Mouse (Mus musculus) CH12.LX (cell line): ENCODE measurements around the gene Ddx28. TPM values are rescaled to one million over a fixed set of nuclear protein-coding genes. Genes with fewer than 3 reads are reported as not detected.
A peak's percentile ranks its signal among the peaks of the same experiment; 100 is the strongest.

Experiments used
- DNase-seq: peaks from one replicate; pipeline ENCODE4 v3.0.0-alpha.2; 2013; ENCODE audit errors: extremely low read depth
- H3K27ac ChIP-seq: 2 replicates; pipeline ENCODE4 v1.5.1; 2012; ENCODE audit warnings: low read depth, mild to moderate bottlenecking, control low read depth, moderate library complexity; ENCODE audit not compliant: insufficient read depth
- H3K27me3 ChIP-seq: replicated peaks from 2 replicates; pipeline ENCODE3; 2012; ENCODE audit warnings: inconsistent platforms
- H3K36me3 ChIP-seq, 2 experiments: replicated peaks in 1 of 2; 2 replicates each; pipeline versions ENCODE3 to v1.6.1; 2012; ENCODE audit warnings: inconsistent platforms in 1 of 2, low read length in 1 of 2, mild to moderate bottlenecking in 1 of 2, mixed read lengths in 1 of 2, moderate library complexity in 1 of 2; ENCODE audit not compliant: control insufficient read depth in 1 of 2, insufficient read depth in 1 of 2
- H3K4me1 ChIP-seq, 2 experiments: 2 replicates each; pipeline ENCODE4 v1.6.1; 2012; ENCODE audit warnings: inconsistent platforms in 1 of 2, moderate library complexity in 1 of 2; ENCODE audit not compliant: insufficient read depth in 2 of 2, control insufficient read depth in 1 of 2
- H3K4me2 ChIP-seq: 2 replicates; pipeline ENCODE4 v1.6.1; 2012; ENCODE audit warnings: low read depth, mild to moderate bottlenecking, control low read depth; ENCODE audit not compliant: poor library complexity, insufficient read depth, severe bottlenecking
- H3K4me3 ChIP-seq, 3 experiments: fragments of 150-350 bp in 1 of 3; sonication (generic) in 1 of 3; replicated peaks in 1 of 3; 2 replicates each; pipeline versions ENCODE3 to v1.5.1; 2011 to 2012; ENCODE audit warnings: low read depth in 2 of 3, low read length in 2 of 3, mild to moderate bottlenecking in 2 of 3, moderate library complexity in 2 of 3, control low read depth in 1 of 3, improper control_type of control experiment in 1 of 3, inconsistent platforms in 1 of 3, mixed read lengths in 1 of 3; ENCODE audit not compliant: poor library complexity in 1 of 3
- H3K79me2 ChIP-seq: replicated peaks from 2 replicates; pipeline ENCODE4 v1.6.1; 2012; ENCODE audit warnings: mild to moderate bottlenecking, moderate library complexity; ENCODE audit not compliant: control insufficient read depth, poor library complexity, insufficient read depth, severe bottlenecking; ENCODE audit errors: extremely low read depth
- H3K9ac ChIP-seq: 2 replicates; pipeline ENCODE4 v1.6.1; 2012; ENCODE audit warnings: low read depth, mild to moderate bottlenecking, control low read depth, moderate library complexity; ENCODE audit not compliant: insufficient read depth
- H3K9me3 ChIP-seq: replicated peaks from 2 replicates; pipeline ENCODE3; 2012; ENCODE audit warnings: low read length, inconsistent platforms, mixed read lengths
- BHLHE40 ChIP-seq: IDR thresholded peaks from 2 replicates; pipeline ENCODE4 v1.6.1; 2011; ENCODE audit warnings: mild to moderate bottlenecking, low read depth, low read length, improper control_type of control experiment
- CHD1 ChIP-seq: IDR thresholded peaks from 2 replicates; pipeline ENCODE4 v1.6.1; 2012; ENCODE audit warnings: low read depth, low read length, improper control_type of control experiment, inconsistent platforms
- CHD2 ChIP-seq: IDR thresholded peaks from 2 replicates; pipeline ENCODE4 v1.6.1; 2011; ENCODE audit warnings: low read length, improper control_type of control experiment
- E2F4 ChIP-seq: IDR thresholded peaks from 2 replicates; pipeline ENCODE4 v1.6.1; 2011; ENCODE audit warnings: low read depth, low read length, improper control_type of control experiment; ENCODE audit not compliant: insufficient replicate concordance
- ELF1 ChIP-seq: IDR thresholded peaks from 2 replicates; pipeline ENCODE4 v1.6.1; 2014; ENCODE audit warnings: low read depth, mild to moderate bottlenecking, inconsistent platforms, low read length, improper control_type of control experiment
- GABPA ChIP-seq: IDR thresholded peaks from 2 replicates; pipeline ENCODE4 v1.6.1; 2012; ENCODE audit warnings: low read depth, low read length, improper control_type of control experiment, inconsistent platforms; ENCODE audit not compliant: insufficient replicate concordance
- HCFC1 ChIP-seq: IDR thresholded peaks from 2 replicates; pipeline ENCODE4 v1.6.1; 2012; ENCODE audit warnings: low read depth, mild to moderate bottlenecking, inconsistent platforms, low read length, improper control_type of control experiment
- IRF4 ChIP-seq: IDR thresholded peaks from 2 replicates; pipeline ENCODE4 v1.6.1; 2014; ENCODE audit warnings: low read depth, mild to moderate bottlenecking, inconsistent platforms, low read length, improper control_type of control experiment
- JUN ChIP-seq: IDR thresholded peaks from 2 replicates; pipeline ENCODE4 v1.6.1; 2011; ENCODE audit warnings: low read depth, mild to moderate bottlenecking, low read length, improper control_type of control experiment, moderate library complexity; ENCODE audit not compliant: insufficient read depth
- JUND ChIP-seq: conservative IDR thresholded peaks from 2 replicates; pipeline ENCODE4 v1.6.1; 2011; ENCODE audit warnings: low read depth, low read length, improper control_type of control experiment
- KAT2A ChIP-seq: IDR thresholded peaks from 2 replicates; pipeline ENCODE4 v1.6.1; 2012; ENCODE audit warnings: low read length, improper control_type of control experiment, inconsistent platforms; ENCODE audit not compliant: insufficient replicate concordance
- MAFK ChIP-seq: IDR thresholded peaks from 2 replicates; pipeline ENCODE4 v1.6.1; 2011; ENCODE audit warnings: low read length, improper control_type of control experiment; ENCODE audit not compliant: insufficient replicate concordance
- MAX ChIP-seq: IDR thresholded peaks from 2 replicates; pipeline ENCODE4 v1.6.1; 2011; ENCODE audit warnings: low read length, improper control_type of control experiment
- MAZ ChIP-seq: IDR thresholded peaks from 2 replicates; pipeline ENCODE4 v1.6.1; 2012; ENCODE audit warnings: low read depth, mild to moderate bottlenecking, inconsistent platforms, low read length, improper control_type of control experiment, moderate library complexity
- MEF2A ChIP-seq: IDR thresholded peaks from 2 replicates; pipeline ENCODE4 v1.6.1; 2014; ENCODE audit warnings: low read depth, mild to moderate bottlenecking, inconsistent platforms, low read length, improper control_type of control experiment, borderline replicate concordance
- MXI1 ChIP-seq: IDR thresholded peaks from 2 replicates; pipeline ENCODE4 v1.6.1; 2011; ENCODE audit warnings: mild to moderate bottlenecking, low read depth, low read length, improper control_type of control experiment
- MYC ChIP-seq: IDR thresholded peaks from 2 replicates; pipeline ENCODE4 v1.6.1; 2011; ENCODE audit warnings: low read depth, mild to moderate bottlenecking, improper control_type of control experiment, low read length
- NELFE ChIP-seq: IDR thresholded peaks from 2 replicates; pipeline ENCODE4 v1.6.1; 2011; ENCODE audit warnings: low read depth, low read length, improper control_type of control experiment
- NRF1 ChIP-seq: IDR thresholded peaks from 2 replicates; pipeline ENCODE4 v1.6.1; 2014; ENCODE audit warnings: low read depth, mild to moderate bottlenecking, inconsistent platforms, low read length, improper control_type of control experiment, moderate library complexity
- PAX5 ChIP-seq: IDR thresholded peaks from 2 replicates; pipeline ENCODE4 v1.6.1; 2012; ENCODE audit warnings: low read length, inconsistent platforms, mixed read lengths
- POLR2A ChIP-seq: IDR thresholded peaks from 2 replicates; pipeline ENCODE4 v1.6.1; 2011; ENCODE audit warnings: low read depth, mild to moderate bottlenecking, improper control_type of control experiment, low read length
- RAD21 ChIP-seq: IDR thresholded peaks from 2 replicates; pipeline ENCODE4 v1.6.1; 2011; ENCODE audit warnings: low read depth, mild to moderate bottlenecking, low read length, improper control_type of control experiment, moderate library complexity
- RCOR1 ChIP-seq: conservative IDR thresholded peaks from 2 replicates; pipeline ENCODE4 v1.6.1; 2012; ENCODE audit warnings: low read depth, mild to moderate bottlenecking, inconsistent platforms, low read length, improper control_type of control experiment
- SMC3 ChIP-seq: IDR thresholded peaks from 2 replicates; pipeline ENCODE4 v1.6.1; 2011; ENCODE audit warnings: low read depth, low read length, improper control_type of control experiment
- TBP ChIP-seq: conservative IDR thresholded peaks from 2 replicates; pipeline ENCODE4 v1.6.1; 2011; ENCODE audit warnings: low read depth, low read length, improper control_type of control experiment
- TCF12 ChIP-seq: IDR thresholded peaks from 2 replicates; pipeline ENCODE4 v1.6.1; 2014; ENCODE audit warnings: low read depth, mild to moderate bottlenecking, inconsistent platforms, low read length, improper control_type of control experiment
- UBTF ChIP-seq: IDR thresholded peaks from 2 replicates; pipeline ENCODE4 v1.6.1; 2012; ENCODE audit warnings: low read depth, mild to moderate bottlenecking, inconsistent platforms, low read length, improper control_type of control experiment, moderate library complexity
- USF1 ChIP-seq: IDR thresholded peaks from 2 replicates; pipeline ENCODE4 v1.6.1; 2014; ENCODE audit warnings: low read depth, mild to moderate bottlenecking, inconsistent platforms, low read length, improper control_type of control experiment
- USF2 ChIP-seq: conservative IDR thresholded peaks from 2 replicates; pipeline ENCODE4 v1.6.1; 2011; ENCODE audit warnings: low read depth, low read length, improper control_type of control experiment
- ZKSCAN1 ChIP-seq: IDR thresholded peaks from 2 replicates; pipeline ENCODE4 v1.6.1; 2012; ENCODE audit warnings: low read depth, inconsistent platforms, low read length, improper control_type of control experiment, borderline replicate concordance
- ZMIZ1 ChIP-seq: IDR thresholded peaks from 2 replicates; pipeline ENCODE4 v1.6.1; 2012; ENCODE audit warnings: low read depth, mild to moderate bottlenecking, inconsistent platforms, low read length, improper control_type of control experiment
- ZNF384 ChIP-seq: IDR thresholded peaks from 2 replicates; pipeline ENCODE4 v1.6.1; 2012; ENCODE audit warnings: low read depth, low read length, improper control_type of control experiment, inconsistent platforms
- dilution Hi-C: fragments of 300-500 bp; cut with MboI; formaldehyde crosslinking; loops from 2 replicates; pipeline ENCODE4 v1.14.3; 2020; ENCODE audit warnings: low sequenced_read_pairs; ENCODE audit not compliant: extremely low pct_unique_long_range_greater_than_20kb, extremely low pct_ligation_motif_present
- in situ Hi-C: fragments of 300-500 bp; cut with MboI; formaldehyde crosslinking; loops from 3 replicates; pipeline ENCODE4 v1.14.3; 2019; ENCODE audit warnings: low sequenced_read_pairs, low pct_ligation_motif_present, low pct_unique_long_range_greater_than_20kb, mixed read lengths
- polyA plus RNA-seq: library from polyadenylated mRNA; unstranded; fragments of >175 nt; gene quantifications from 2 replicates; pipeline ENCODE4 v1.2.1, GENCODE M21; 2012; ENCODE audit warnings: low read depth; ENCODE audit not compliant: insufficient read length
- total RNA-seq, 2 experiments: library from RNA; depleted of rRNA; stranded (reverse); fragments of 300-350 nt in 1 of 2; fragments of >200 nt in 1 of 2; gene quantifications; 2 replicates each; pipeline ENCODE4 v1.2.3; 2012 to 2014

Ddx28 gene
- total and polyA plus RNA-seq, 3 experiments = 15.5 to 21.8 (median 19.8) TPM

DNA sequence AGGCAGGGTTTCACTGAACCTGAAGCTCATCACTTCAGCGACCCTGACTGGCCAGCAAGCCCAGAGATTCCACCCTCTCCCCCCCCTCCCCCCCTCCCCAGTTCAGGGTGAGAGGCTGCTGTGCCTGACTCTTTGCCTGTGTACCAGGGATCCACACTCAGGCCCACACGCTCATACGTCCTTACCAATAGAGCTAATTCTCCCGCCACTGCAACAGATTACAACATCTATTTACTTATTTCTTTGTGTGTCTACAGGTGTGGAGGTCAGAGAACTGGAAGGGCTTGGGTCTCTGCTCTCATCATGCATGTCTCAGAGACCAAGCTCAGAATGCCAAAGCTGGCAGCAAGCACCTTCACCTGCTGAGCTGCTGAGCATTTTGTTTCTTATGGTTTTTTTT lies 18.5 kb downstream of the Ddx28 start:
- no peaks in the 10 kb centered on the region for H3K9me3 ChIP-seq
- no peaks in the 10 kb centered on the region for H3K79me2 ChIP-seq
- no peak overlapping the region for H3K4me3 ChIP-seq
- TF ChIP-seq MXI1 (no peak), CHD2 (no peak), HCFC1 (no peak), CHD1 (no peak), IRF4 (no peak)
- H3K4me2 ChIP-seq = peak overlapping the region; percentile 83
- no peak overlapping the region for H3K27ac ChIP-seq
- in situ Hi-C loops = loop anchor here (5.0 kb wide), 1 partner anchor 34 kb away; no protein-coding TSS in a partner anchor
- H3K36me3 ChIP-seq = no peaks in the 10 kb centered on the region
- peaks cover 2% of the 10 kb centered on the region for H3K27me3 ChIP-seq
- DNase-seq = no peak
- peaks cover 16 to 44% of the 10 kb centered on the region in 2 experiments for H3K4me1 ChIP-seq
- dilution Hi-C loops = no loop called here
- no peak overlapping the region for H3K9ac ChIP-seq

DNA sequence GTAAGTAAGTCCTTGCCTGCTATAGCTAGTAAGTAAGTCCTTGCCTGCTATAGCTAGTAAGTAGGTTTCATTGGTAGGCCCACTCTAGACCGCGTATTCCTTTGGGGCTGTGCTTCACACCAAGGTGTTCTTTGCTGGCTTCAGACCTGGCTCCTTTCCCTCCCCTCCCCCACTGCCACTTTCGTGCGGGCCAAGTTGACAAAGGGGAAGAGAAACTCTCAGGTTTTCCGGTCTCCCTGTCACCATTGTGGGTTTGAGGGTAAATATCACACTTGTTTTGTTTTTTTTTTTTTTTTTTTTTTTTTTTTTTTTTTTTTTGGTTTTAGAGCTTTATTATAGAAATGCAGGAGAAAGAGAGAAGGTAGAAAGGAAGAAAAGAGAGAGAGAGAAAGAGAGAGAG lies 19.2 kb downstream of the Ddx28 start:
- in situ Hi-C loops = loop anchor here (5.0 kb wide), 1 partner anchor 35 kb away; no protein-coding TSS in a partner anchor
- dilution Hi-C loops = no loop called here
- TF ChIP-seq ZNF384 (peak; percentile 99), MXI1 (peak; percentile 46; the same call in 1 of the 2 replicates), ZMIZ1 (no peak), SMC3 (no peak), MEF2A (peak; percentile 70; the same call in 1 of the 2 replicates), CHD1 (no peak), KAT2A (no peak), GABPA (no peak), BHLHE40 (peak; percentile 92), RAD21 (no peak), ELF1 (peak; percentile 39; the same call in 1 of the 2 replicates), JUND (no peak), MAX (no peak), USF2 (no peak), UBTF (no peak), E2F4 (no peak), POLR2A (no peak), USF1 (no peak), MAFK (peak; percentile 70; the same call in 1 of the 2 replicates), MYC (no peak), HCFC1 (peak; percentile 46), MAZ (no peak), TBP (no peak), CHD2 (peak; percentile 96), NELFE (no peak), TCF12 (peak; percentile 67; the same call in 1 of the 2 replicates), PAX5 (no peak), JUN (no peak), IRF4 (peak; percentile 97), NRF1 (no peak), ZKSCAN1 (no peak; the same call in 1 of the 2 replicates), RCOR1 (peak; percentile 85; the same call in 1 of the 2 replicates)

More for the DNA sequence above, 19.2 kb downstream of the Ddx28 start:
- DNase-seq = peak; percentile 87
- Histone ChIP-seq H3K4me1 (peaks cover 16 to 44% of the 10 kb centered on the region in 2 experiments), H3K9ac (no peak overlapping the region), H3K79me2 (no peaks in the 10 kb centered on the region), H3K4me2 (peak overlapping the region; percentile 83), H3K9me3 (no peaks in the 10 kb centered on the region), H3K27me3 (peaks cover 4% of the 10 kb centered on the region), H3K27ac (peak overlapping the region; percentile 28; the same call in 1 of the 2 replicates), H3K36me3 (no peaks in the 10 kb centered on the region), H3K4me3 (no peak overlapping the region)
